Mouse (Mus musculus): ENCODE data around the gene Lrrc32. TPM values are rescaled to one million over a fixed set of nuclear protein-coding genes. Genes with fewer than 3 reads are reported as not detected.

Gene Lrrc32
- polyA plus RNA-seq, 1 experiment from 2014 or later, result 4.3 TPM

DNA sequence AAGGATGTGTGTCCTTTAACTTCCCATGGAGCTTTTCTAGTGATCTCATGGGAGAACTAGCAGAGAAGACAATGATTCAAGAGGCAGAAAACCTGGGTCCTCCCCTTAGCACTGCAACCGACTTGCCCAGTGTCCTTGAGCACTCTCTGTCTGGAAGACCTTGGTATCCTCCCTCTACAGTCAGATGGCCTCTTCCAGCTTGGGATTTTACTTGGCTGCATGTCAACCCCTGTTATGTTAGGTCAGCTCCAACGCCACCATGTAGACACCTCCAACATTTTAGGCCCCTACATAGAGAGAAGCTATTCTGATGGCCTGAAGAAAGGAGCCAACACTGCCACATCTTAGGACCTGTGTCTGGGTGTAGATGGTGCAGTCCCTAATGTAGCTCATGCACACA lies 16.6 kb upstream of the Lrrc32 start:
- no peak overlapping the region for H3K4me2 ChIP-seq
- H3K27me3 ChIP-seq (ENCODE audit: control insufficient read depth, insufficient read depth, low read length), result no peaks in the 10 kb centered on the region
- no peaks in the 10 kb centered on the region for H3K9me3 ChIP-seq (ENCODE audit: control insufficient read depth, low read length)
- H3K27ac ChIP-seq (ENCODE audit: low read depth, low read length), result no peak overlapping the region
- no peak overlapping the region for H3K9ac ChIP-seq (ENCODE audit: low read length)
- H3K36me3 ChIP-seq (ENCODE audit: control insufficient read depth, insufficient read depth, low read length), result no peaks in the 10 kb centered on the region; the same call in 1 of the 2 replicates
- WGBS, result 85% methylated on average over 2 of the region's 2 CpGs
- H3K4me1 ChIP-seq (ENCODE audit: control insufficient read depth, insufficient read depth, low read length), result no peaks in the 10 kb centered on the region
- ATAC-seq (ENCODE audit: low FRiP score) (no peak), DNase-seq (ENCODE audit: low spot score, missing footprints) (no peak)
- H3K4me3 ChIP-seq (ENCODE audit: low read depth, low read length), result no peak overlapping the region

DNA sequence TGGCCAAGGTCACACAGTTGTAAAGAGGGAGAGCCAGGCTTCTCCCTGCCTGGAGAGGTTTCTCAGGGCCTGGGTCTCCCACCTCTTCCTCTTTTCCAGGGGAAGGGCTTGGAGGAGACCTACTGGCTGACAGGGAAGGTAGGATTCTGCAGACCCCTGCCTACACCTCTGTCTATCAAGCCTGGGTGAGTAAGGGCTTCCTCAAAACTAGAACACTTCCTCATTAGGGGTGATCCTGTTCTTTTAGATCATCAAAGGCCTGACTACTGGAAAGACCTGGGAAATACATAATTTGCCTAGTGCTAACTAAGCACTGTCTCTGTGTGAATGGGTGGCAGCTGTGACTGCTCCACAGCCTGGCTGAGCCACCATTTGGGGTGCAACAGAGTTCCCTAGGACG lies 14.5 kb upstream of the Lrrc32 start:
- H3K27me3 ChIP-seq (ENCODE audit: control insufficient read depth, insufficient read depth, low read length), result no peaks in the 10 kb centered on the region
- no peak for DNase-seq (ENCODE audit: low spot score, missing footprints)
- H3K4me3 ChIP-seq (ENCODE audit: low read depth, low read length), result no peak overlapping the region
- no peaks in the 10 kb centered on the region for H3K9me3 ChIP-seq (ENCODE audit: control insufficient read depth, low read length)
- no peaks in the 10 kb centered on the region; the same call in 1 of the 2 replicates for H3K36me3 ChIP-seq (ENCODE audit: control insufficient read depth, insufficient read depth, low read length)
- no peak for ATAC-seq (ENCODE audit: low FRiP score)
- WGBS, result 74% methylated on average over 1 of the region's 1 CpGs
- no peaks in the 10 kb centered on the region for H3K4me1 ChIP-seq (ENCODE audit: control insufficient read depth, insufficient read depth, low read length)
- H3K9ac ChIP-seq (ENCODE audit: low read length), result no peak overlapping the region
- H3K27ac ChIP-seq (ENCODE audit: low read depth, low read length), result no peak overlapping the region
- no peak overlapping the region for H3K4me2 ChIP-seq

DNA sequence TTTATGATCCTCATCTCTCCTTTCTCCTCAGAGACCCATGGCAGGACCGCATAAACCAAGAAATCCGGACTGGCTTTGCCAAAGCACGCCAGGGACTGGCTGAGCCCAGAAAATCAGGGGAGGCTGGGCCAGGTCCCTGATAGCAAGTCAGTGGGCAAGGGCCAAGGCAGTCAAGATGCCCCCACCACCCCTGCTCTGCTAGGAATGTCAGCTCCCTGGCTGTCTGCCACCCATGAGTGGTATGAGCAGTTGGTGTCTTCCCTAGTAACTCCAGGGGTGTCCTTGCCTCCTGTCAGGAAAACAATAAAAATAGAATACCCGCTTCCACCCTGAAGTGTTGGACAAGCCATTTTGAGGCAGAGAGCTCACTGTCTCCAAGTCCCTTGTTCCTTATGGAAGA lies 11.9 kb upstream of the Lrrc32 start:
- no peak overlapping the region for H3K9ac ChIP-seq (ENCODE audit: low read length)
- no peaks in the 10 kb centered on the region for H3K9me3 ChIP-seq (ENCODE audit: control insufficient read depth, low read length)
- ATAC-seq (ENCODE audit: low FRiP score), result no peak
- H3K36me3 ChIP-seq (ENCODE audit: control insufficient read depth, insufficient read depth, low read length), result no peaks in the 10 kb centered on the region; the same call in 1 of the 2 replicates
- no peak overlapping the region for H3K4me2 ChIP-seq
- no peak for DNase-seq (ENCODE audit: low spot score, missing footprints)
- H3K27me3 ChIP-seq (ENCODE audit: control insufficient read depth, insufficient read depth, low read length), result no peaks in the 10 kb centered on the region
- WGBS, result 93% methylated on average over 4 of the region's 4 CpGs
- no peak overlapping the region for H3K27ac ChIP-seq (ENCODE audit: low read depth, low read length)
- H3K4me3 ChIP-seq (ENCODE audit: low read depth, low read length), result no peak overlapping the region
- no peaks in the 10 kb centered on the region for H3K4me1 ChIP-seq (ENCODE audit: control insufficient read depth, insufficient read depth, low read length)

DNA sequence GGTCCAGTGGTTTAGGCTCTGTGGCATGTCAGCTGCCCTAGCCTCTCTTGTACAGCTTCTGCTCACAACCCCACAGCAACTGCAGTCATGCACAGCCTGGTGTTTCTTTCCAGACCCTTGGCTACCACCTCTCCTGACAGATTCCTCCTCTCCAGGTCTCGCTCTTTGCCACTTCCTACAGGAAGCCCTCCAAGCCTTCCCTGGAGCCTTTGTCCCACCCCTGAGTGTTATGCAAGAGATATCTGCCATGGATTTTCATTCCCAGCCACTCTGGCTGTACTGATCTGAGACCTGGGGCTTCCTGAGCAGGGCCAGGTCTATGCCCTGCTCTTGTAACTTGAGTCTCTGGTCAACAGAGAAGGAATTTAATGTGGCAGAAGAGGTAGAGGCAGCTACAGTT lies 8.6 kb upstream of the Lrrc32 start:
- H3K36me3 ChIP-seq (ENCODE audit: control insufficient read depth, insufficient read depth, low read length), result no peaks in the 10 kb centered on the region; the same call in 1 of the 2 replicates
- no peaks in the 10 kb centered on the region for H3K4me1 ChIP-seq (ENCODE audit: control insufficient read depth, insufficient read depth, low read length)
- H3K4me2 ChIP-seq, result no peak overlapping the region
- ATAC-seq (ENCODE audit: low FRiP score) (no peak), DNase-seq (ENCODE audit: low spot score, missing footprints) (no peak)
- H3K9me3 ChIP-seq (ENCODE audit: control insufficient read depth, low read length), result no peaks in the 10 kb centered on the region
- no peaks in the 10 kb centered on the region for H3K27me3 ChIP-seq (ENCODE audit: control insufficient read depth, insufficient read depth, low read length)
- no peak overlapping the region for H3K9ac ChIP-seq (ENCODE audit: low read length)
- 92% methylated on average over 1 of the region's 1 CpGs for WGBS
- no peak overlapping the region for H3K4me3 ChIP-seq (ENCODE audit: low read depth, low read length)
- H3K27ac ChIP-seq (ENCODE audit: low read depth, low read length), result no peak overlapping the region

DNA sequence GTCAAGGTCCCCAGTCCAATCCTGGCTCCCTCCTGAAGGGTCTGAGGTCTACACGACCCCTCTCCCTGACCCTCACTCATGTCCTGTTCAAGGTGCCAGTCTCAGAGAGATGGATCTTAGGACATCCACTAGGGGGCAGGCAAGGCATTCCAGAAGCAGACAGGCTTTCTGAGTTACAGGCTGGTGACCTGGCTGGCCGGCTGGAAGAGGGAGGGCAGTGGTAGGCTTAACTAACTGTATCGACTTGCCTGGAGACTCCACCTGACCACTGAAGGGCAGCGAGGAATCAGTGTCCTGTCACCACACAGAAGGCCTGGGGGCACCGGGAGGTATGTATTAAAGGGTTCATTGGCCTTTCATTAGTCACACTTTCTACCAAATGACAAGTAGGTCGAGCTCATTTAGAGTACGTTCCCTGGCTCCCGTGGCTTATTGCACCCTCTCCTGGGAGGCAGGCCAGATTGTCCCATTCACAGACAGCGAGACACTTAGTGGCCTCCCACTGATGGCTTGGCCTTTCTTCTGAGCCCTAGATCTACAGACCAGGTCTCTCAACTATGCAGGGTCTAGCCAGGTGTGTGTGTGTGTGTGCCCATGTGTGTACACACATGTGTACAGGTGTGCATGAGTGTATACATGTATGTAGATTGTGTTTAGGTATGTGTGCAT lies 7.9 kb upstream of the Lrrc32 start:
- no peak overlapping the region for H3K27ac ChIP-seq (ENCODE audit: low read depth, low read length)
- H3K27me3 ChIP-seq (ENCODE audit: control insufficient read depth, insufficient read depth, low read length), result no peaks in the 10 kb centered on the region
- no peak overlapping the region for H3K4me2 ChIP-seq
- WGBS, result 16% methylated on average over 9 of the region's 9 CpGs
- no peak overlapping the region for H3K9ac ChIP-seq (ENCODE audit: low read length)
- ATAC-seq (ENCODE audit: low FRiP score) (peak; percentile 79), DNase-seq (ENCODE audit: low spot score, missing footprints) (peak; percentile 94)
- H3K9me3 ChIP-seq (ENCODE audit: control insufficient read depth, low read length), result no peaks in the 10 kb centered on the region
- H3K4me3 ChIP-seq (ENCODE audit: low read depth, low read length), result no peak overlapping the region
- no peaks in the 10 kb centered on the region for H3K4me1 ChIP-seq (ENCODE audit: control insufficient read depth, insufficient read depth, low read length)
- no peaks in the 10 kb centered on the region; the same call in 1 of the 2 replicates for H3K36me3 ChIP-seq (ENCODE audit: control insufficient read depth, insufficient read depth, low read length)

DNA sequence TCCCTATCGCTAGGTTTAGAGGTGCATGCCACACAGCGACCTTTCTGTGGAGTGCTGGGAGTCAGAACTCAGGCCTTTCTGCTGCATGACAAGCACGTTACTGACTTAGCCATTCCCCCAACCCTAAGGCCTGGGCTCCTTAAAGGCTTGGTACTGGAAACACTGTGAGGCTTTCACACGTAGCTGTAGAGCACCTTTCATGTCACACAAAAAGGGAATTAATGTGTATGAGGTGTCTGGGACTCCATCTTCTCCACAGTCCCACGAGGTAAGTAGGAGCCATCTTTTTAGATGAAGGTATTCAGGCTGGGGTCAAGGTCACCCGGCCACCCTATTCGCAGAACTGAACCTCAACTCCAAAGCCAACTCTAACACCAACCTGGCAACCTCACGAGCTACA lies 7.2 kb upstream of the Lrrc32 start:
- Histone ChIP-seq H3K36me3 (ENCODE audit: control insufficient read depth, insufficient read depth, low read length) (no peaks in the 10 kb centered on the region; the same call in 1 of the 2 replicates), H3K4me1 (ENCODE audit: control insufficient read depth, insufficient read depth, low read length) (no peaks in the 10 kb centered on the region; the same call in 1 of the 2 replicates), H3K4me3 (ENCODE audit: low read depth, low read length) (no peak overlapping the region), H3K27me3 (ENCODE audit: control insufficient read depth, insufficient read depth, low read length) (no peaks in the 10 kb centered on the region), H3K4me2 (no peak overlapping the region), H3K9ac (ENCODE audit: low read length) (no peak overlapping the region), H3K27ac (ENCODE audit: low read depth, low read length) (no peak overlapping the region), H3K9me3 (ENCODE audit: control insufficient read depth, low read length) (no peaks in the 10 kb centered on the region)
- DNase-seq (ENCODE audit: low spot score, missing footprints) (no peak), ATAC-seq (ENCODE audit: low FRiP score) (no peak)
- WGBS, result 86% methylated on average over 8 of the region's 8 CpGs

DNA sequence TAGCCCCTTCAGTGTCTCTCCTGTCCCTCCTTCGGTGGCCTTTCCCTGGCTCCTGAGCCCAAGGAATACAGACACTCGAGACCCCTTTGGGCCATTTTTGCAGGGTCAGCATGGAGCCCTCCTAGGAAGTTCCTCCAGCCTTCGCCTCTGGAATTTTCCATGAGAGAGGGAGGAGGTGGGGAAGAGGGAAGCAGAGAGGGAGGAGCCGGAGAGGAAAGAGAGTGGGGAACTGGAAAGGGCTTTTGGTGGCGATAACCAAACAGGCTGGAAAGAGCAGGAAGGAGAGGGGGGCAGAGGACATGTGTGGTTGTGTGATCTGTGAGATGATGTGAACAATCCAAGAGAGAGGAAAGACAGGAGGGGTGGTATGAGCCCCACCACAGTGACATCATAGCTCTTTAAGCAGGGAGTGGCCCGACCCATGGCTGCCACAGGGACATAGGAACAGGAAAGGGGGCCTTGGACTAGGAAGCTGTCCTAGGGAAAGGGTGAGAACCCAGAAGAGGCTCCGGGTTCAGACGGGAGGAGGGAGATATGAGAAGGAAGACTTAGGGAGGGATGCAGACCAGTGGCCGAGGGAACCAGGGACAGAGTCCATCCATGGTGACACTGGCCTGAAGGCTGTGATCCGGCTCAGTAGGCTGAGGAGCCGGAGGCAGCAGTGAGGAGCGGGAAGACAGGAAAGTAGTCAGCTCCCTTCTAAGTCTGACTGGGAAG lies 6.4 kb upstream of the Lrrc32 start:
- no peak overlapping the region for H3K4me3 ChIP-seq (ENCODE audit: low read depth, low read length)
- no peaks in the 10 kb centered on the region for H3K9me3 ChIP-seq (ENCODE audit: control insufficient read depth, low read length)
- no peak overlapping the region for H3K9ac ChIP-seq (ENCODE audit: low read length)
- WGBS, result 55% methylated on average over 12 of the region's 12 CpGs
- H3K4me2 ChIP-seq, result no peak overlapping the region
- peak; percentile 85 for DNase-seq (ENCODE audit: low spot score, missing footprints)
- no peaks in the 10 kb centered on the region for H3K36me3 ChIP-seq (ENCODE audit: control insufficient read depth, insufficient read depth, low read length)
- H3K4me1 ChIP-seq (ENCODE audit: control insufficient read depth, insufficient read depth, low read length), result no peaks in the 10 kb centered on the region; the same call in 1 of the 2 replicates
- no peak for ATAC-seq (ENCODE audit: low FRiP score)
- H3K27ac ChIP-seq (ENCODE audit: low read depth, low read length), result no peak overlapping the region
- no peaks in the 10 kb centered on the region for H3K27me3 ChIP-seq (ENCODE audit: control insufficient read depth, insufficient read depth, low read length)

DNA sequence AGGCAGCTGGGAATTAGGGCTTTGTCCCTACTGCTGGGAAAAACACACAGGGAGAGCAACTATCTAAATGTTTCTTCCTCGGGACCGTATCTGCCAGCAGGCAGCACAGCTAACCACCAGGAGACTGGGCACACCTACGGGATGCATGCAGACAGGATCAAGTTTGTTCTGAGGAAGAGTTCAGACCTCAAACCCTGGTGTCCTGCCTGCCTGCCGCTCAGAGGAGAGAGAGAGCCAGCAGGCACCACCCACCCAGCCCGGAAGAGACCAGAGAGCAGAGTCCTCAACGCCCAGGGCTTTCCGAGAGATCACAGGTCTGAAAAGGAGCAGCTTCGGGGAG lies 5.8 kb upstream of the Lrrc32 start:
- no peaks in the 10 kb centered on the region for H3K9me3 ChIP-seq (ENCODE audit: control insufficient read depth, low read length)
- 31% methylated on average over 8 of the region's 8 CpGs for WGBS
- no peak overlapping the region for H3K4me2 ChIP-seq
- H3K9ac ChIP-seq (ENCODE audit: low read length), result 0 out of 2 replicates have a peak overlapping the region, but pooled peaks have one; percentile 5
- H3K4me1 ChIP-seq (ENCODE audit: control insufficient read depth, insufficient read depth, low read length), result no peaks in the 10 kb centered on the region; the same call in 1 of the 2 replicates
- no peak overlapping the region for H3K27ac ChIP-seq (ENCODE audit: low read depth, low read length)
- no peaks in the 10 kb centered on the region; the same call in 1 of the 2 replicates for H3K27me3 ChIP-seq (ENCODE audit: control insufficient read depth, insufficient read depth, low read length)
- ATAC-seq (ENCODE audit: low FRiP score), result no peak
- H3K36me3 ChIP-seq (ENCODE audit: control insufficient read depth, insufficient read depth, low read length), result no peaks in the 10 kb centered on the region
- no peak overlapping the region for H3K4me3 ChIP-seq (ENCODE audit: low read depth, low read length)
- no peak for DNase-seq (ENCODE audit: low spot score, missing footprints)

DNA sequence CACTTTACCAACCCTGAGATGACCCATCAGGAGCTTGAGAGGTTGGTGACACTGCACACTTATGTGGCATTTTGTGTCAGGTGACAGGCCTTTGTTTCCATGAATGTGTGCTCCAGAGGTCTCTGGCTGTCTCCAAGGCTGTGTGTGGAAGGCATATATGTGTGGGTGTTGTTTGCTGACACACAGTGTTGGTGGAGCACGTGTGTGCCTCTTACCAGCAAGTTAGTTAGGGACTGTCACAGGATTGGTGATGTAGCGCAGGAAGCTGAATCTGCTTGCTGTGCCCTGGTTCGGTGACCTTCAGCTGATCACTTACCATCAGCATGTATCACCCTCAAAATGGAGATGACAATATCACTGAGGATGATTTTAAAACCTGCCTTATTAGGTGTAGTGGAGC lies 4.2 kb upstream of the Lrrc32 start:
- H3K27me3 ChIP-seq (ENCODE audit: control insufficient read depth, insufficient read depth, low read length), result peaks cover 6% of the 10 kb centered on the region; the same call in 1 of the 2 replicates
- 84% methylated on average over 3 of the region's 3 CpGs for whole genome bisulfite sequencing
- ATAC-seq (ENCODE audit: low FRiP score), result no peak

More for the DNA sequence above, 4.2 kb upstream of the Lrrc32 start:
- Histone ChIP-seq H3K36me3 (ENCODE audit: control insufficient read depth, insufficient read depth, low read length) (no peaks in the 10 kb centered on the region), H3K4me3 (ENCODE audit: low read depth, low read length) (no peak overlapping the region), H3K4me2 (no peak overlapping the region), H3K27ac (ENCODE audit: low read depth, low read length) (no peak overlapping the region), H3K9ac (ENCODE audit: low read length) (no peak overlapping the region), H3K9me3 (ENCODE audit: control insufficient read depth, low read length) (no peaks in the 10 kb centered on the region), H3K4me1 (ENCODE audit: control insufficient read depth, insufficient read depth, low read length) (peaks cover 3% of the 10 kb centered on the region)
- DNase-seq (ENCODE audit: low spot score, missing footprints), result no peak
